Mouse (Mus musculus) small intestine, adult 2 months (tissue): Measurements from ENCODE around the gene Fam89b.

Source experiments
- CTCF ChIP-seq: fragments of 200-500 bp; IDR thresholded peaks from 2 replicates; pipeline ENCODE4 v1.5.1; 2012; ENCODE audit warnings: low read depth, mild to moderate bottlenecking, control low read depth, inconsistent platforms, low read length, moderate library complexity, mixed read lengths; ENCODE audit not compliant: insufficient replicate concordance, insufficient read length; ENCODE audit errors: extremely low read depth
- POLR2A ChIP-seq: fragments of 200-500 bp; IDR thresholded peaks from 2 replicates; pipeline ENCODE4 v1.6.1; 2012; ENCODE audit warnings: low read depth, mild to moderate bottlenecking, control low read depth, inconsistent platforms, low read length, moderate library complexity

DNA sequence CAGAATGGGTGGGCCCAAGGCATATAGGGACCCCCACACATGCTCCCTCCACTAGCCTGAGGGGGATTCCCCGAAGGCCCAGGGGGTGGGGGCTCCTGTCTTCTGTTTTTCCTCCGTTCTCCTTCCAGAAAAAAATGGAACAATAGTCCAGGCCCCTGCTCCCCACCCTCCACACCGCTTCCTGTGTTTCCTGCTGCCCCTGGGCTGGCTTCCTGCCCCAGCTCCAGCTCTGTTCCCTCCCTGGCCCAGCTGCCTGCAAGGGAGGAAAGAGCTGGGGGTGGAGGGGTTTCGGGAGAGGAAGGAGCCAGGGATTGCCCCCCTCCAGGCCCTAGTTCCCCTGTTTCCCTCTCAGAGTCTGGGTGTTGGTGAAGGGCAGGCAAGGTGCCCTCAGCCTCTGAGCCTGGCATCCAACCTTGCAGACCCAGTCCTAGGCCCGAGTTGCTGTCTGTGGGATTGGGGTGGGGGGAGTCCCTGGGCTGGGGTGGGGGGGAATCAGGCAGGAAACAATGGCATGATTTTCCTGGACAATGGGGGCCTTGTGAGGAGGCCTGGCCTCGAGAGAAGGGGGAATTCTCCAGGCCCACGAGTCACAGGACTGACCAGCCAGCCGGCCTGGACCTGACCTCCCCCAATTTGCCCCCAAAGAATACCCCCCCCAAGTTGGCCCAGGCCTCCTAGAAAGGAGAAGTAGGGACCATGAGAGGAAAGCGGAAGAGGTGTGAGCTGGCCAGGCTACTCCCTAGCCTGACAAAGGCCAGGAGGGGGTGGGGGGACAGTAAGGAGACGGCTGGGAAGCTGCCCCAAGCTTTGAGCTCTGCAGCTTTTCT is 37.2 kb downstream of the Fam89b start:
- TF ChIP-seq CTCF: no peak
- no peak for TF ChIP-seq POLR2A
